Comparison of ENCODE assay signal across 30 mouse cellular contexts in the genomic region with DNA sequence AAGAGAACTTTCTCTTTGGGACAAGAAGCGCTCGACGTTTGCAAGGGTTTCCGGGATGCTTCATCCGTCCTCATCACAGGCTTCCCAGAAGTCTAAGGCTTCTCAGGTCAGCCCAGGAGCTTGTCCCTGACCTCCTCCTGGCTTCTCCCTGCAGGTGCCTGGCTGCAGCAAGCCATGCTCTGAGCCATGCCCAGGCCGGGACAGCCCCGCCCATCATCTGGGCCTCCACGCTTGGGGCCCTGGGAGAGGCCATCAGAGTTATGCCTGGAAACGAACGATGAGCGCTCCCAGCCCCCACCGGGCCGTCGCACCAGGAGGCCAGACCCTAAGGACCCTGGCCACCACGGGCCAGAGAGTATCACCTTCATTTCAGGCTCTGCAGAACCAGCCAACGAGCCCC. TPM values are rescaled to one million over a fixed set of nuclear protein-coding genes. Genes with fewer than 3 reads are reported as not detected.
"Had no signal": no experiment of that assay in that cellular context is flagged by ENCODE, and none has a peak within 500 bp of the region (broad histone marks: within the 10 kb centered on the region; RNA-seq: fewer than 3 reads in every experiment).

No protein-coding gene starts in this region.

- H3K9ac ChIP-seq: limb, embryonic 12.5 days; limb, embryonic 15.5 days; liver, embryonic 14.5 days; liver, postnatal 0 days; lung, embryonic 14.5 days; midbrain, embryonic 15.5 days; neural tube, embryonic 13.5 days; stomach, embryonic 15.5 days had no signal

- H3K4me2 ChIP-seq: limb, embryonic 12.5 days; limb, embryonic 15.5 days; liver, embryonic 11.5 days; lung, embryonic 14.5 days; midbrain, embryonic 15.5 days; neural tube, embryonic 13.5 days; stomach, embryonic 15.5 days had no signal

- H3K4me1 ChIP-seq: limb, embryonic 12.5 days; limb, embryonic 15.5 days; midbrain, embryonic 15.5 days; neural tube, embryonic 13.5 days; stomach, embryonic 15.5 days had no signal

- ATAC-seq: liver, postnatal 0 days; lung, postnatal 0 days; midbrain, embryonic 15.5 days had no signal

- H3K27ac ChIP-seq: limb, embryonic 12.5 days; limb, embryonic 15.5 days; liver, embryonic 14.5 days; macrophage; midbrain, embryonic 15.5 days; neural tube, embryonic 13.5 days; stomach, embryonic 15.5 days had no signal

- H3K4me3 ChIP-seq: limb, embryonic 12.5 days; limb, embryonic 15.5 days; midbrain, embryonic 15.5 days; myocyte; neural tube, embryonic 13.5 days; stomach, embryonic 15.5 days had no signal

- DNase-seq: kidney, adult 2 months; kidney, postnatal 14 days; kidney, postnatal 4 days; layer of hippocampus, adult 9-11 months; layer of hippocampus, postnatal 36 days; left cerebral cortex, postnatal 4 days; liver, postnatal 0 days; lung, embryonic 14.5 days; retina, postnatal 1 day; right cerebral cortex, postnatal 25 days; spleen, adult 18-20 months; thymus, postnatal 36 days had no signal

- H3K27me3 ChIP-seq: limb, embryonic 12.5 days; limb, embryonic 15.5 days; midbrain, embryonic 15.5 days; neural tube, embryonic 13.5 days; stomach, embryonic 15.5 days had no signal

- H3K9me3 ChIP-seq: limb, embryonic 12.5 days; limb, embryonic 15.5 days; midbrain, embryonic 15.5 days; neural tube, embryonic 13.5 days; stomach, embryonic 15.5 days had no signal

RNA-seq across cellular contexts. Expression of a gene that starts 9.0 kb away (rescaled TPM):
- total RNA-seq: left cerebral cortex, postnatal 14 days; megakaryocyte, adult 5-6 weeks; monocyte, adult 5-6 weeks; neutrophil, adult 5-6 weeks had no signal
- polyA plus RNA-seq: macrophage had no signal

RNA-seq across cellular contexts. Expression of a gene that starts 25.4 kb away (rescaled TPM):
- total RNA-seq: layer of hippocampus, adult 18-20 months; layer of hippocampus, postnatal 36 days; left cerebral cortex, adult 8-10 months; left cerebral cortex, postnatal 14 days; left cerebral cortex, postnatal 4 days; monocyte, adult 5-6 weeks; neutrophil, adult 5-6 weeks had no signal
- polyA plus RNA-seq: kidney, embryonic 14.5 days; limb, embryonic 12.5 days; limb, embryonic 15.5 days; lung, embryonic 14.5 days; macrophage; midbrain, embryonic 15.5 days; myocyte; neural tube, embryonic 13.5 days; urinary bladder, adult 2 months had no signal

RNA-seq across cellular contexts. Expression of a gene that starts 29.4 kb away (rescaled TPM):
- total RNA-seq: megakaryocyte, adult 5-6 weeks; monocyte, adult 5-6 weeks; neutrophil, adult 5-6 weeks had no signal
- polyA plus RNA-seq: liver, postnatal 0 days had no signal
